Mouse (Mus musculus) forebrain, embryonic 14.5 days (tissue): Measurements from ENCODE around the gene Sgpp1. TPM values are rescaled to one million over a fixed set of nuclear protein-coding genes. Genes with fewer than 3 reads are reported as not detected.

ENCODE experiments used
- ATAC-seq: fragments of 200-750 bp; cut with Nextera tagmentation; 2 replicates; pipeline ENCODE4 v1.8.0; 2017; ENCODE audit warnings: mild to moderate bottlenecking, moderate library complexity
- DNase-seq: peaks from one replicate; pipeline ENCODE4 v3.0.0-alpha.2; 2015; ENCODE audit warnings: low spot score
- H3K27ac ChIP-seq: fragments of 300-500 bp; sonication (generic); 2 replicates; pipeline ENCODE4 v1.5.1; 2014; ENCODE audit warnings: low read depth, mild to moderate bottlenecking, control low read depth, low read length, moderate library complexity
- H3K27me3 ChIP-seq: fragments of 300-500 bp; sonication (generic); replicated peaks from 2 replicates; pipeline ENCODE4 v1.6.1; 2014; ENCODE audit warnings: low read length, control low read depth, mixed read lengths; ENCODE audit not compliant: control insufficient read depth, insufficient read depth
- H3K36me3 ChIP-seq: fragments of 300-500 bp; sonication (generic); 2 replicates; pipeline ENCODE4 v1.6.1; 2014; ENCODE audit warnings: low read length, control low read depth; ENCODE audit not compliant: control insufficient read depth, insufficient read depth
- H3K4me1 ChIP-seq: fragments of 300-500 bp; sonication (generic); 2 replicates; pipeline ENCODE4 v1.6.1; 2014; ENCODE audit warnings: antibody characterized with exemption, low read length, control low read depth; ENCODE audit not compliant: control insufficient read depth, insufficient read depth
- H3K4me2 ChIP-seq: fragments of 300-500 bp; sonication (generic); 2 replicates; pipeline ENCODE4 v1.6.1; 2014; ENCODE audit warnings: mild to moderate bottlenecking, control low read depth, low read length
- H3K4me3 ChIP-seq: fragments of 300-500 bp; sonication (generic); 2 replicates; pipeline ENCODE4 v1.5.1; 2014; ENCODE audit warnings: low read depth, low read length, control low read depth
- H3K9ac ChIP-seq: fragments of 300-500 bp; sonication (generic); 2 replicates; pipeline ENCODE4 v1.6.1; 2014; ENCODE audit warnings: mild to moderate bottlenecking, low read length, control low read depth, moderate library complexity
- H3K9me3 ChIP-seq: fragments of 300-500 bp; sonication (generic); replicated peaks from 2 replicates; pipeline ENCODE4 v1.6.1; 2016; ENCODE audit warnings: low read length, control low read depth, mixed read lengths; ENCODE audit not compliant: control insufficient read depth
- WGBS: fragments of 180-500 bp; shearing (Covaris S2); extraction: QIAGEN DNeasy Blood & Tissue Kit; methylation state at CpG from one replicate; pipeline ENCODE4 v1.1.7; 2014; 5-methylcytosine and 5-hydroxymethylcytosine counted together
- polyA plus RNA-seq: library from polyadenylated mRNA; unstranded; fragments of >200 nt; fragmentation: Nextera tagmentation; extraction: Ambion mirVana; gene quantifications from 2 replicates; pipeline ENCODE4 v1.2.1, GENCODE M21; 2014

The Sgpp1 gene
- polyA plus RNA-seq, 1 experiment from 2014 or later, result 17.3 TPM

DNA sequence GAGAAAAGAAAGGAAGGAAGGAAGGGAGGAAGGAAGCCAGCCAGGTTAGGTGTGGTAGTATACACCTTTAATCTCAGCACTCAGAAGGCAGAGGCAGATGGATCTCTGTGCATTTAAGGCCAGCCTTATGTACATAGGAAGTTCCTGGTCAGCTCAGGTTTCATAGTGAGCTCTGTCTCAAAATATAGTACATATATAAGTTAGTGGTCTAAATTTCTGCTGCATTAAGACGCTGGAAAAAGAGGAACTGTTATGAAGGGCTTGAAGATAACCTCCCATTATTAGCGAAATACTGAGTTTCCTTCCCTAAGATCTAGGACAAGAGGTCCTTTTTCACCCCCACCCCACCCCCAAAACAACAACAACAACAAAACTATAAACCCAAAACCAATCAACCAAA, 20.9 kb upstream of the Sgpp1 start:
- H3K4me2 ChIP-seq, result no peak overlapping the region
- no peak overlapping the region for H3K4me3 ChIP-seq
- H3K4me1 ChIP-seq, result no peaks in the 10 kb centered on the region
- no peaks in the 10 kb centered on the region for H3K36me3 ChIP-seq
- no peaks in the 10 kb centered on the region for H3K9me3 ChIP-seq
- no peak overlapping the region for H3K9ac ChIP-seq
- 93% methylated on average over 2 of the region's 2 CpGs for WGBS
- no peaks in the 10 kb centered on the region for H3K27me3 ChIP-seq
- no peak overlapping the region for H3K27ac ChIP-seq
- no peak for DNase-seq
- ATAC-seq, result no peak

DNA sequence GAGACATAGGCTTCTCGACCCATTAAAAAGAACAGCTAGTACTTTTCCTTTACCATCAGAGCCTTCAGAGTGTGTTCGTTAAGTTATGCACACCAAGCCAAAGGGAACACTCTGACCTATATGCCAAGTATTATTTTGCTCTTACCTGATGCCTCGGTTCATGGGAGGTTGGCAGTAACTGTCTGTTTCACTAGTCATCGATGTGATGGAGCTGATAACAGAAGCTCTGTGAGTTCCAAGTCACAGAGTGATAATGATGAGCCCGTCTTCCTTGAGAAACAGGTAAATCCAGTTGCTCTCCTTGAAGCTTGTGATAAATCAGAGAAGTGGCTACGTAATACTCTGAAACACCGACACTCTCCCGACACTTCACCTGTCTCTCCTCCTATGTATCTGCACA, 18.2 kb upstream of the Sgpp1 start:
- Histone ChIP-seq H3K27ac (no peak overlapping the region), H3K27me3 (no peaks in the 10 kb centered on the region), H3K9ac (no peak overlapping the region), H3K4me1 (no peaks in the 10 kb centered on the region), H3K4me3 (no peak overlapping the region), H3K4me2 (no peak overlapping the region), H3K9me3 (no peaks in the 10 kb centered on the region), H3K36me3 (no peaks in the 10 kb centered on the region)
- ATAC-seq, result no peak
- 93% methylated on average over 8 of the region's 8 CpGs for WGBS
- DNase-seq, result no peak

DNA sequence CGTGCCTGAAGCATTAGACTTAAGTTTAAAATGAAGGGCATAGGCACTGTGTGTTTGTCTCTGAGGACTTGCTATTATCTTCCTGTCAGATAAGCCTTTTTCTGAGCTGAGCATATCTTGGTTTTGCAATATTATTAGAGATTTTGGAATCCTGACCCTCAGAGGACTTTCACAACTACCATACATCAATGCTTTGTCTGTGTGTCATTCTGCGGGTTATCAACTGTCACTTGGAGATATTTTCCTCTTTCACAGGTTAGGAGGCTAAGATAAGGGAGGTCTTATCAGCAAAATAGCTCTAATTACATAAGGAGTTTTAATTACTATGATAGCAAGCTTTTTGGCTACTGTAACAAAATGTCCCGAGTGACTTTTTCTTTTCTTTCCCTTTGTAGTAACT, 16.5 kb upstream of the Sgpp1 start:
- H3K9ac ChIP-seq, result no peak overlapping the region
- H3K4me2 ChIP-seq, result no peak overlapping the region
- 85% methylated on average over 3 of the region's 3 CpGs for WGBS
- H3K4me3 ChIP-seq, result no peak overlapping the region
- H3K27me3 ChIP-seq, result no peaks in the 10 kb centered on the region
- DNase-seq (no peak), ATAC-seq (no peak)
- H3K9me3 ChIP-seq, result no peaks in the 10 kb centered on the region
- no peaks in the 10 kb centered on the region for H3K4me1 ChIP-seq
- H3K27ac ChIP-seq, result no peak overlapping the region
- H3K36me3 ChIP-seq, result no peaks in the 10 kb centered on the region

DNA sequence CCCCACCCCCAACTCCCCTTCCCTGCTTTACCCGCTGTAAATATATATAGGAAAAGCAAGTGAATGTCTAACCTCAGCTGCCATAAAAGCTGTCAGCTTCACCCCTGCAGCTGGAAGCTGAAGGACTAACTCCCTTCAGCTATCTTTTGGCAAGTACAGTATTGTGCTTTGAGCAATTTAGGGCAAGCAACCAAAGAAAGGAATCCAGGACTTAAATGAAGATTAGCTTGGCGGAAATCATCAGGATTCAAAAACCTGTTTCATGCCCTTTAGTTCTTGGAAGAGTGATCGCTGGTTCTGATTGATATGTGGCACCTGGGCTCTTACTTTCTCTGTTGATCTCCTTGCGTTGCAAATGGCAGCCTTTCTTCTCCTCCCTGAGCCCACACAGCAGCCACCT, 13.0 kb upstream of the Sgpp1 start:
- no peak for DNase-seq
- H3K36me3 ChIP-seq, result no peaks in the 10 kb centered on the region

DNA sequence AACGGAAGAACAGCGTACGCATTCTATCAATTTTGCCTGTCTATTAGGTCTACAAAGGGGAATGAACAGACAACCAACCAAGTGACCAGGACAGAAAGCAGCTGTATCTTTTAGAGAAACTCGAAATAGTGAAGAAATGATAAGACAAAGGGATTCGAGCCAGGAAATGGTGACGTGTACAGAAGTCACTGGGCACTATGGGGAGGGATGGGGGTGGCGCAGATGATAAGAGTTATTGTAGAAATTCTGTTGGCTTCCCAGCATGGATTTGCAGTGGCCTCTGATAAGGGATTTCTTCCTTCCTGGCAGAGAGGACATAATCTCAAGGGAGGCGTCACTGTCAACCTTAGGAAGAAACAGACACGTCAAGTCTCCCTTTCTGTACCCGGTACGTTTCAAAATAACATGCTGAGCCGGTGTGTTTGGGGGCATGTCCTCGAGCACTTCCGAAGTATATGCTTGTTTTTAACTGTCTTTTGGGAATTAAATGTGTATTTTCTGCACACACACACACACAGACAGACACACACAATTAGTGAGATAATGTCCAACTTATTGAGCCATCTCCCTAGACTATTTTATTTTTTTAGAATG, 10.3 kb upstream of the Sgpp1 start:
- Histone ChIP-seq H3K27me3 (no peaks in the 10 kb centered on the region), H3K36me3 (no peaks in the 10 kb centered on the region), H3K4me1 (no peaks in the 10 kb centered on the region), H3K4me3 (no peak overlapping the region), H3K4me2 (no peak overlapping the region), H3K27ac (no peak overlapping the region), H3K9ac (no peak overlapping the region), H3K9me3 (no peaks in the 10 kb centered on the region)
- ATAC-seq, result no peak
- 86% methylated on average over 14 of the region's 14 CpGs for WGBS
- no peak for DNase-seq

More for the DNA sequence above, 13.0 kb upstream of the Sgpp1 start:
- no peak overlapping the region for H3K4me3 ChIP-seq
- H3K4me2 ChIP-seq, result no peak overlapping the region
- H3K27me3 ChIP-seq, result no peaks in the 10 kb centered on the region
- no peak overlapping the region for H3K27ac ChIP-seq
- no peaks in the 10 kb centered on the region for H3K9me3 ChIP-seq
- H3K4me1 ChIP-seq, result no peaks in the 10 kb centered on the region
- no peak overlapping the region for H3K9ac ChIP-seq
- 67% methylated on average over 4 of the region's 4 CpGs for WGBS
- ATAC-seq, result no peak

DNA sequence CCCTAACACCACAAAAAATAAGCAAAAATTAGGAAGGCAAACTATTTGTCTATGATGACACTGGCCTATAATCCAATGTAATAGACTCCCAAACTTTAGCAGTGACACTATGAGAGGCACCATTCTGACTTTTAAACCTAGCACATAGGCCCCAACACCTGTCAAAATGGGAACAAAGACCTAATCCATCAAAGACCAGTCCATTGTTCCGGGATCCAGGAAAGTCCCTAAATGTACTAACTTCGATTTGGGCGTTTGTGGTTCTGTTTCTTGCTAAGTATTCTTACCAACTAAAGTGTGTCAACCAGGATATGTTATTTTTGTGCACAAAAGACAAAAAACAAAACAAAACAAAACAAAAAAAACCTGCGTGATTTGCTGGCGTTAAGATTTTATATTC, 6.6 kb upstream of the Sgpp1 start:
- H3K36me3 ChIP-seq, result no peaks in the 10 kb centered on the region
- H3K27ac ChIP-seq, result no peak overlapping the region
- ATAC-seq, result no peak
- H3K4me2 ChIP-seq, result no peak overlapping the region
- no peaks in the 10 kb centered on the region for H3K4me1 ChIP-seq
- WGBS, result 80% methylated on average over 5 of the region's 5 CpGs
- H3K27me3 ChIP-seq, result no peaks in the 10 kb centered on the region
- no peak overlapping the region for H3K9ac ChIP-seq
- DNase-seq, result no peak
- no peak overlapping the region for H3K4me3 ChIP-seq
- no peaks in the 10 kb centered on the region for H3K9me3 ChIP-seq

DNA sequence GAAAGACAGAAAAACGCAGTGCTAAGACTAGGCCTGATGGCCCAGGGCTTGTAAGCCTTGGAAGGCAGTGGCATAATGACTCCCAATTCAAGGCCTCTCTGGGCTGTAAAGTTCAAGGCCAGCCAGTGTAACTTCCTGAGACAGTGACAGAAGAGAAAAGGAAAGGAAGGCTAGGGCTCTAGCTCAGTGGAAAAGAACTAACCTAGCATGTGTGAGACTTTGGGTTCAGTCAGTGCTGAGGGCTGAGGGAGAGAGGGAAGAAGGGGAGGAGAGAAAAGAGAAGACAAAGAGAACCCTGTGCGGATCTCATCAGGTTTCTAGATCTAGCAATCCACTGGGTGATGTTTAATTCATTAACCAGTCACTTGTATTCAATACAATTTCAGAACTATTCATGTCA, 5.7 kb upstream of the Sgpp1 start:
- Histone ChIP-seq H3K27me3 (no peaks in the 10 kb centered on the region), H3K4me2 (no peak overlapping the region), H3K36me3 (no peaks in the 10 kb centered on the region), H3K27ac (no peak overlapping the region), H3K4me3 (no peak overlapping the region), H3K9ac (no peak overlapping the region), H3K9me3 (no peaks in the 10 kb centered on the region), H3K4me1 (no peaks in the 10 kb centered on the region)
- ATAC-seq, result no peak
- WGBS, result 90% methylated on average over 2 of the region's 2 CpGs
- DNase-seq, result no peak

GRCm38 (mm10) chr12:75740451-75740850, 4.9 kb upstream of the Sgpp1 start:
- no peaks in the 10 kb centered on the region for H3K36me3 ChIP-seq

DNA sequence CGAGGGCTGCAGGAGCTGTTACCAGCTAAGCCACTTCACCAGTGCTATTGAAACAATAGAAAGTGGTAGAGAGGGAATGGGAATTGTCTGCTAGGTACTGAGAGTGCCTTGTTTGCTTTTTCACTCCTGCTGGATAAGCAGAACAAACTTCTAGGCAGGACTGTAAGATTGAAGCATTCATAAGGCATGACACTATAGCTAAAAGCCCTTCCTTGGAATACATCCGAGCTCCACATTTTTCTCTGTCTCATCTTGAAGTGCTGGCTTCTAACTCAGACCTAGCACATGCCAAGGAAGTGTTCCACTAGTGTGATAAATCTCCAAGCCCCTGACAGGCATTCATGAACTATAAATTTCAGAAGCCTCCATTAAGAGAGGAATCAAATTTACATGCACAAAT, 4.1 kb upstream of the Sgpp1 start:
- H3K4me2 ChIP-seq, result no peak overlapping the region
- no peak overlapping the region for H3K27ac ChIP-seq
- 53% methylated on average over 2 of the region's 2 CpGs for WGBS
- no peak overlapping the region for H3K4me3 ChIP-seq
- DNase-seq (no peak), ATAC-seq (no peak)
- H3K9me3 ChIP-seq, result no peaks in the 10 kb centered on the region
- H3K4me1 ChIP-seq, result peaks cover 2% of the 10 kb centered on the region; the same call in 1 of the 2 replicates
- no peak overlapping the region for H3K9ac ChIP-seq
- no peaks in the 10 kb centered on the region for H3K27me3 ChIP-seq
- H3K36me3 ChIP-seq, result no peaks in the 10 kb centered on the region

More at GRCm38 (mm10) chr12:75740451-75740850, 4.9 kb upstream of the Sgpp1 start:
- DNase-seq, result no peak
- H3K4me1 ChIP-seq, result no peaks in the 10 kb centered on the region
- H3K4me2 ChIP-seq, result no peak overlapping the region
- no peak overlapping the region for H3K9ac ChIP-seq
- H3K27me3 ChIP-seq, result no peaks in the 10 kb centered on the region
- no peak overlapping the region for H3K4me3 ChIP-seq
- ATAC-seq, result no peak
- no peaks in the 10 kb centered on the region for H3K9me3 ChIP-seq
- WGBS, result 64% methylated on average over 1 of the region's 1 CpGs
- H3K27ac ChIP-seq, result no peak overlapping the region
